Mouse (Mus musculus): Measurements from ENCODE around the gene Nckap5. TPM values are rescaled to one million over a fixed set of nuclear protein-coding genes. Genes with fewer than 3 reads are reported as not detected.

The Nckap5 gene
- polyA plus RNA-seq, 2 experiments, result 0.31 to 1.3 TPM

- Histone ChIP-seq H3K27ac (no peak overlapping the region), H3K9ac (replicated peaks) (no peak overlapping the region), H3K27me3 (ENCODE audit: control insufficient read depth, insufficient read depth, low read length) (no peaks in the 10 kb centered on the region), H3K4me1 (replicated peaks; ENCODE audit: control insufficient read depth in 2 of 2, insufficient read depth in 2 of 2, low read length in 1 of 2) (no peaks in the 10 kb centered on the region), H3K36me3 (replicated peaks; ENCODE audit: control insufficient read depth, insufficient read depth, low read depth) (no peaks in the 10 kb centered on the region), H3K9me3 (ENCODE audit: control insufficient read depth, low read length) (no peaks in the 10 kb centered on the region), H3K4me3 (ENCODE audit: insufficient read depth in 1 of 2, low read depth in 2 of 2, low read length in 2 of 2) (no peak overlapping the region), H3K4me2 (ENCODE audit: low read depth) (no peak overlapping the region)
- WGBS (ENCODE audit: insufficient replicate concordance), result 32% methylated on average over 6 of the region's 6 CpGs
- no peak for TF ChIP-seq EP300 (IDR thresholded peaks at IDR 0.05; ENCODE audit: low read depth)
- no peak for TF ChIP-seq CTCF (IDR thresholded peaks at IDR 0.05; ENCODE audit: low read depth)
- ATAC-seq (ENCODE audit: insufficient read depth), result no peak
- DNase-seq (ENCODE audit: low read depth in 3 of 3, low spot score in 3 of 3), result no peak
These were observed 260.9 kb downstream of the Nckap5 start for GRCm38 (mm10) chr1:126569611-126570238.

GRCm38 (mm10) chr1:126568520-126569197 lies 261.9 kb downstream of the Nckap5 start:
- H3K9me3 ChIP-seq (ENCODE audit: control insufficient read depth, low read length), result no peaks in the 10 kb centered on the region
- TF ChIP-seq EP300 (IDR thresholded peaks at IDR 0.05; ENCODE audit: low read depth), result no peak
- TF ChIP-seq CTCF (IDR thresholded peaks at IDR 0.05; ENCODE audit: low read depth), result peak; percentile 73
- no peak overlapping the region for H3K4me3 ChIP-seq (ENCODE audit: insufficient read depth in 1 of 2, low read depth in 2 of 2, low read length in 2 of 2)
- no peaks in the 10 kb centered on the region for H3K27me3 ChIP-seq (ENCODE audit: control insufficient read depth, insufficient read depth, low read length)
- peak in 2 of 3 experiments; percentile 2 to 9 for DNase-seq (ENCODE audit: low read depth in 3 of 3, low spot score in 3 of 3)
- no peak overlapping the region for H3K27ac ChIP-seq
- H3K4me2 ChIP-seq (ENCODE audit: low read depth), result no peak overlapping the region
- no peaks in the 10 kb centered on the region for H3K4me1 ChIP-seq (replicated peaks; ENCODE audit: control insufficient read depth in 2 of 2, insufficient read depth in 2 of 2, low read length in 1 of 2)
- 77% methylated on average over 8 of the region's 8 CpGs for WGBS (ENCODE audit: insufficient replicate concordance)
- no peak for ATAC-seq (ENCODE audit: insufficient read depth)
- no peaks in the 10 kb centered on the region for H3K36me3 ChIP-seq (replicated peaks; ENCODE audit: control insufficient read depth, insufficient read depth, low read depth)
- H3K9ac ChIP-seq (replicated peaks), result no peak overlapping the region

- no peak overlapping the region for H3K27ac ChIP-seq
- H3K27me3 ChIP-seq (ENCODE audit: control insufficient read depth, insufficient read depth, low read length), result no peaks in the 10 kb centered on the region
- DNase-seq (ENCODE audit: low read depth in 3 of 3, low spot score in 3 of 3), result no peak
- no peaks in the 10 kb centered on the region for H3K36me3 ChIP-seq (replicated peaks; ENCODE audit: control insufficient read depth, insufficient read depth, low read depth)
- H3K4me1 ChIP-seq (replicated peaks; ENCODE audit: control insufficient read depth in 2 of 2, insufficient read depth in 2 of 2, low read length in 1 of 2), result no peaks in the 10 kb centered on the region
- H3K4me2 ChIP-seq (ENCODE audit: low read depth), result no peak overlapping the region
- H3K9ac ChIP-seq (replicated peaks), result no peak overlapping the region
- 46% methylated on average over 3 of the region's 3 CpGs for whole genome bisulfite sequencing (ENCODE audit: insufficient replicate concordance)
- no peak overlapping the region for H3K4me3 ChIP-seq (ENCODE audit: insufficient read depth in 1 of 2, low read depth in 2 of 2, low read length in 2 of 2)
- ATAC-seq (ENCODE audit: insufficient read depth), result peak; percentile 26; the same call in 1 of the 2 replicates
- no peak for TF ChIP-seq EP300 (IDR thresholded peaks at IDR 0.05; ENCODE audit: low read depth)
- no peak for TF ChIP-seq CTCF (IDR thresholded peaks at IDR 0.05; ENCODE audit: low read depth)
- H3K9me3 ChIP-seq (ENCODE audit: control insufficient read depth, low read length), result no peaks in the 10 kb centered on the region
These were observed 265.4 kb downstream of the Nckap5 start for GRCm38 (mm10) chr1:126565151-126565725.

GRCm38 (mm10) chr1:126560931-126561330 lies 269.7 kb downstream of the Nckap5 start:
- Histone ChIP-seq H3K4me1 (replicated peaks; ENCODE audit: control insufficient read depth in 2 of 2, insufficient read depth in 2 of 2, low read length in 1 of 2) (no peaks in the 10 kb centered on the region), H3K9me3 (ENCODE audit: control insufficient read depth, low read length) (no peaks in the 10 kb centered on the region), H3K4me3 (ENCODE audit: insufficient read depth in 1 of 2, low read depth in 2 of 2, low read length in 2 of 2) (no peak overlapping the region), H3K4me2 (ENCODE audit: low read depth) (no peak overlapping the region), H3K36me3 (replicated peaks; ENCODE audit: control insufficient read depth, insufficient read depth, low read depth) (no peaks in the 10 kb centered on the region), H3K9ac (replicated peaks) (no peak overlapping the region), H3K27ac (no peak overlapping the region), H3K27me3 (ENCODE audit: control insufficient read depth, insufficient read depth, low read length) (no peaks in the 10 kb centered on the region)
- no peak for DNase-seq (ENCODE audit: low read depth in 3 of 3, low spot score in 3 of 3)
- no peak for TF ChIP-seq EP300 (IDR thresholded peaks at IDR 0.05; ENCODE audit: low read depth)
- no peak for TF ChIP-seq CTCF (IDR thresholded peaks at IDR 0.05; ENCODE audit: low read depth)
- 70% methylated on average over 7 of the region's 7 CpGs for WGBS (ENCODE audit: insufficient replicate concordance)
- no peak for ATAC-seq (ENCODE audit: insufficient read depth)

- no peak overlapping the region for H3K27ac ChIP-seq
- DNase-seq (ENCODE audit: low read depth in 3 of 3, low spot score in 3 of 3) (no peak), ATAC-seq (ENCODE audit: insufficient read depth) (no peak)
- 75% methylated on average over 12 of the region's 12 CpGs for WGBS (ENCODE audit: insufficient replicate concordance)
- no peaks in the 10 kb centered on the region for H3K36me3 ChIP-seq (replicated peaks; ENCODE audit: control insufficient read depth, insufficient read depth, low read depth)
- H3K4me3 ChIP-seq (ENCODE audit: insufficient read depth in 1 of 2, low read depth in 2 of 2, low read length in 2 of 2), result no peak overlapping the region
- no peak overlapping the region for H3K4me2 ChIP-seq (ENCODE audit: low read depth)
- no peak overlapping the region for H3K9ac ChIP-seq (replicated peaks)
- no peaks in the 10 kb centered on the region for H3K4me1 ChIP-seq (replicated peaks; ENCODE audit: control insufficient read depth in 2 of 2, insufficient read depth in 2 of 2, low read length in 1 of 2)
- no peaks in the 10 kb centered on the region for H3K9me3 ChIP-seq (ENCODE audit: control insufficient read depth, low read length)
- TF ChIP-seq EP300 (IDR thresholded peaks at IDR 0.05; ENCODE audit: low read depth) (no peak), CTCF (IDR thresholded peaks at IDR 0.05; ENCODE audit: low read depth) (no peak)
- no peaks in the 10 kb centered on the region for H3K27me3 ChIP-seq (ENCODE audit: control insufficient read depth, insufficient read depth, low read length)
These were observed 272.8 kb downstream of the Nckap5 start for GRCm38 (mm10) chr1:126557791-126558294.

Data from liver, embryonic 14.5 days (tissue).